Comparison of ENCODE assay signal across 13 mouse cellular contexts in genomic region chr11:116187226-116187930, GRCm38 (mm10). TPM values are rescaled to one million over a fixed set of nuclear protein-coding genes. Genes with fewer than 3 reads are reported as not detected.
DNase-seq lines count a peak whose midpoint lies in the region; ATAC-seq and TF ChIP-seq lines count a peak whose summit lies in the region.
"Had no signal": no experiment of that assay in that cellular context is flagged by ENCODE, and none has a peak within 500 bp of the region (broad histone marks: within the 10 kb centered on the region; RNA-seq: fewer than 3 reads in every experiment).

No protein-coding gene starts in this region.

- no peaks in the 10 kb centered on the region for H3K9me3 ChIP-seq in forebrain, embryonic 12.5 days
- H3K9me3 ChIP-seq in forebrain, postnatal 0 days (ENCODE audit: low read length), result no peaks in the 10 kb centered on the region
- H3K9me3 ChIP-seq in limb, embryonic 14.5 days (ENCODE audit: control insufficient read depth, low read length), result no peaks in the 10 kb centered on the region
- H3K9me3 ChIP-seq in limb, embryonic 10.5 days (replicated peaks), result no peaks in the 10 kb centered on the region
- no peaks in the 10 kb centered on the region for H3K9me3 ChIP-seq in embryonic facial prominence, embryonic 14.5 days (ENCODE audit: control insufficient read depth, low read length)
- H3K9me3 ChIP-seq in neural tube, embryonic 14.5 days (ENCODE audit: control insufficient read depth, low read length), result no peaks in the 10 kb centered on the region
- H3K9me3 ChIP-seq: heart, embryonic 15.5 days; megakaryocyte, embryonic 14.5 days had no signal

- no peaks in the 10 kb centered on the region for H3K27me3 ChIP-seq in forebrain, embryonic 12.5 days
- no peaks in the 10 kb centered on the region for H3K27me3 ChIP-seq in forebrain, postnatal 0 days (ENCODE audit: insufficient read depth, low read length)
- no peaks in the 10 kb centered on the region for H3K27me3 ChIP-seq in limb, embryonic 14.5 days (ENCODE audit: control insufficient read depth, insufficient read depth, low read length)
- no peaks in the 10 kb centered on the region for H3K27me3 ChIP-seq in limb, embryonic 10.5 days (ENCODE audit: low read depth, poor library complexity, severe bottlenecking)
- H3K27me3 ChIP-seq in embryonic facial prominence, embryonic 14.5 days (replicated peaks; ENCODE audit: control insufficient read depth, insufficient read depth, low read length), result no peaks in the 10 kb centered on the region
- H3K27me3 ChIP-seq in neural tube, embryonic 14.5 days (ENCODE audit: control insufficient read depth, insufficient read depth, low read length), result no peaks in the 10 kb centered on the region
- H3K27me3 ChIP-seq: heart, embryonic 15.5 days; megakaryocyte, embryonic 14.5 days had no signal

- TF ChIP-seq CTCF in forebrain, postnatal 0 days (IDR thresholded peaks at IDR 0.05; ENCODE audit: low read depth), result no peak

- no peak overlapping the region for H3K9ac ChIP-seq in forebrain, embryonic 12.5 days
- H3K9ac ChIP-seq in forebrain, postnatal 0 days, result no peak overlapping the region; the same call in 1 of the 2 replicates
- H3K9ac ChIP-seq in limb, embryonic 14.5 days (ENCODE audit: low read depth, low read length, severe bottlenecking), result no peak overlapping the region
- no peak overlapping the region for H3K9ac ChIP-seq in embryonic facial prominence, embryonic 14.5 days (ENCODE audit: low read depth, low read length)
- no peak overlapping the region for H3K9ac ChIP-seq in neural tube, embryonic 14.5 days (replicated peaks; ENCODE audit: low read depth, low read length)
- H3K9ac ChIP-seq: heart, embryonic 15.5 days had no signal

- 47% methylated on average over 11 of the region's 11 CpGs for WGBS in forebrain, embryonic 12.5 days
- WGBS in forebrain, postnatal 0 days, result 38% methylated on average over 11 of the region's 11 CpGs
- 74% methylated on average over 11 of the region's 11 CpGs for WGBS in limb, embryonic 14.5 days
- WGBS in limb, embryonic 10.5 days, result 73% methylated on average over 11 of the region's 11 CpGs
- whole genome bisulfite sequencing in embryonic facial prominence, embryonic 14.5 days, result 40% methylated on average over 11 of the region's 11 CpGs
- 47% methylated on average over 11 of the region's 11 CpGs for WGBS in neural tube, embryonic 14.5 days

- H3K4me2 ChIP-seq in forebrain, embryonic 12.5 days, result no peak overlapping the region
- no peak overlapping the region for H3K4me2 ChIP-seq in forebrain, postnatal 0 days (ENCODE audit: low read depth)
- H3K4me2 ChIP-seq in limb, embryonic 14.5 days (replicated peaks; ENCODE audit: low read depth, low read length, severe bottlenecking), result no peak overlapping the region
- H3K4me2 ChIP-seq in embryonic facial prominence, embryonic 14.5 days (ENCODE audit: low read depth, low read length), result no peak overlapping the region
- H3K4me2 ChIP-seq in neural tube, embryonic 14.5 days (ENCODE audit: low read depth, low read length), result no peak overlapping the region
- H3K4me2 ChIP-seq: heart, embryonic 15.5 days had no signal

- H3K36me3 ChIP-seq in forebrain, embryonic 12.5 days (replicated peaks), result peaks cover 44% of the 10 kb centered on the region
- peaks cover 39% of the 10 kb centered on the region for H3K36me3 ChIP-seq in forebrain, postnatal 0 days (ENCODE audit: insufficient read depth)
- peaks cover 70% of the 10 kb centered on the region for H3K36me3 ChIP-seq in limb, embryonic 14.5 days (ENCODE audit: control insufficient read depth, insufficient read depth, low read length)
- peaks cover 55% of the 10 kb centered on the region for H3K36me3 ChIP-seq in limb, embryonic 10.5 days
- peaks cover 68% of the 10 kb centered on the region for H3K36me3 ChIP-seq in embryonic facial prominence, embryonic 14.5 days (ENCODE audit: control insufficient read depth, insufficient read depth, low read length)
- peaks cover 32% of the 10 kb centered on the region for H3K36me3 ChIP-seq in neural tube, embryonic 14.5 days (ENCODE audit: control insufficient read depth, insufficient read depth, low read length)

- peak overlapping the region; percentile 38; the same call in 1 of the 2 replicates for H3K27ac ChIP-seq in forebrain, embryonic 12.5 days
- H3K27ac ChIP-seq in forebrain, postnatal 0 days (ENCODE audit: low read depth, low read length), result no peak overlapping the region
- H3K27ac ChIP-seq in limb, embryonic 14.5 days (replicated peaks; ENCODE audit: low read depth, low read length), result 0 out of 2 replicates have a peak overlapping the region, but pooled peaks have one; percentile 43
- H3K27ac ChIP-seq in limb, embryonic 10.5 days, result no peak overlapping the region
- H3K27ac ChIP-seq in embryonic facial prominence, embryonic 14.5 days (replicated peaks; ENCODE audit: low read depth, low read length), result peak overlapping the region; percentile 58
- H3K27ac ChIP-seq in neural tube, embryonic 14.5 days (ENCODE audit: low read depth, low read length), result 0 out of 2 replicates have a peak overlapping the region, but pooled peaks have one; percentile 5
- H3K27ac ChIP-seq: heart, embryonic 15.5 days had no signal

- no peak for DNase-seq in forebrain, postnatal 0 days
- DNase-seq in limb, embryonic 14.5 days (ENCODE audit: low spot score), result no peak
- DNase-seq in limb, embryonic 10.5 days (ENCODE audit: low spot score), result no peak
- DNase-seq in embryonic facial prominence, embryonic 14.5 days (ENCODE audit: low spot score), result no peak
- no peak for DNase-seq in heart, adult 9 months (ENCODE audit: low spot score in 2 of 2)
- no peak for DNase-seq in gastrocnemius, postnatal 4 days (ENCODE audit: low spot score in 2 of 2)
- DNase-seq: adrenal gland, adult 2 months; cerebellum, adult 11-12 months; right cerebral cortex, postnatal 14 days had no signal

- TF ChIP-seq POLR2A in limb, embryonic 14.5 days (IDR thresholded peaks at IDR 0.05; ENCODE audit: borderline replicate concordance, extremely low read depth, insufficient read depth, insufficient read length), result no peak

- ATAC-seq in forebrain, embryonic 12.5 days (ENCODE audit: low FRiP score), result no peak
- ATAC-seq in forebrain, postnatal 0 days, result no peak
- no peak for ATAC-seq in limb, embryonic 14.5 days (ENCODE audit: low FRiP score, low read depth)
- ATAC-seq in embryonic facial prominence, embryonic 14.5 days (ENCODE audit: low read depth), result no peak
- ATAC-seq in neural tube, embryonic 14.5 days (ENCODE audit: low read depth), result no peak

- peaks cover 8% of the 10 kb centered on the region for H3K4me1 ChIP-seq in forebrain, embryonic 12.5 days
- no peaks in the 10 kb centered on the region for H3K4me1 ChIP-seq in forebrain, postnatal 0 days (ENCODE audit: insufficient read depth)
- H3K4me1 ChIP-seq in limb, embryonic 14.5 days (ENCODE audit: control insufficient read depth, insufficient read depth, low read length), result no peaks in the 10 kb centered on the region
- H3K4me1 ChIP-seq in limb, embryonic 10.5 days, result no peaks in the 10 kb centered on the region
- 0 out of 2 replicates have a peak, but pooled peaks cover 2% of the 10 kb centered on the region for H3K4me1 ChIP-seq in embryonic facial prominence, embryonic 14.5 days (ENCODE audit: control insufficient read depth, insufficient read depth, low read length)
- H3K4me1 ChIP-seq in neural tube, embryonic 14.5 days (ENCODE audit: control insufficient read depth, insufficient read depth, low read length), result no peaks in the 10 kb centered on the region

- H3K4me3 ChIP-seq in forebrain, embryonic 12.5 days (replicated peaks), result no peak overlapping the region
- H3K4me3 ChIP-seq in forebrain, postnatal 0 days (ENCODE audit: low read depth, low read length), result no peak overlapping the region
- H3K4me3 ChIP-seq in limb, embryonic 14.5 days (replicated peaks; ENCODE audit: low read length), result no peak overlapping the region
- H3K4me3 ChIP-seq in limb, embryonic 10.5 days, result no peak overlapping the region
- no peak overlapping the region for H3K4me3 ChIP-seq in embryonic facial prominence, embryonic 14.5 days (ENCODE audit: low read depth, low read length)
- no peak overlapping the region for H3K4me3 ChIP-seq in neural tube, embryonic 14.5 days (ENCODE audit: low read depth, low read length)
- H3K4me3 ChIP-seq: heart, embryonic 15.5 days; megakaryocyte, embryonic 14.5 days had no signal

RNA-seq across cellular contexts. Expression of gene Ten1, which starts 11.3 kb away (rescaled TPM):
- 55.9 and 57.4 TPM in 2 replicates for polyA plus RNA-seq in forebrain, embryonic 12.5 days (2016; fragmentation: Nextera tagmentation; extraction: Ambion mirVana)
- total RNA-seq in forebrain, postnatal 0 days (2014; rRNA removed), result 62.8 and 65.6 TPM in 2 replicates
- 92.8 and 104 TPM in 2 replicates for polyA plus RNA-seq in forebrain, postnatal 0 days (2015; fragmentation: Nextera tagmentation; extraction: Ambion mirVana)
- 44.2 and 50.0 TPM in 2 replicates for polyA plus RNA-seq in limb, embryonic 14.5 days (2012; rRNA removed)
- 67.4 and 70.5 TPM in 2 replicates for polyA plus RNA-seq in limb, embryonic 14.5 days (2014; fragmentation: Nextera tagmentation; extraction: Ambion mirVana)
- polyA plus RNA-seq in limb, embryonic 10.5 days (2016; fragmentation: Nextera tagmentation; extraction: Ambion mirVana), result 61.5 and 65.4 TPM in 2 replicates
- polyA plus RNA-seq in embryonic facial prominence, embryonic 14.5 days (2014; fragmentation: Nextera tagmentation; extraction: Ambion mirVana), result 59.8 and 64.1 TPM in 2 replicates
- polyA plus RNA-seq in neural tube, embryonic 14.5 days (2014; fragmentation: Nextera tagmentation; extraction: Ambion mirVana), result 82.0 and 96.1 TPM in 2 replicates
- 10 to 100 TPM; 29.2 to 38.6 TPM for total RNA-seq in gastrocnemius, postnatal 4 days (2021)

RNA-seq across cellular contexts. Expression of gene Acox1, which starts 11.5 kb away (rescaled TPM):
- 36.0 and 36.8 TPM in 2 replicates for polyA plus RNA-seq in forebrain, embryonic 12.5 days (2016; fragmentation: Nextera tagmentation; extraction: Ambion mirVana)
- total RNA-seq in forebrain, postnatal 0 days (2014; rRNA removed), result 89.4 and 108 TPM in 2 replicates
- polyA plus RNA-seq in forebrain, postnatal 0 days (2015; fragmentation: Nextera tagmentation; extraction: Ambion mirVana), result 43.8 and 58.2 TPM in 2 replicates
- polyA plus RNA-seq in limb, embryonic 14.5 days (2012; rRNA removed), result 38.1 and 42.9 TPM in 2 replicates
- 26.3 and 30.1 TPM in 2 replicates for polyA plus RNA-seq in limb, embryonic 14.5 days (2014; fragmentation: Nextera tagmentation; extraction: Ambion mirVana)
- 13.0 and 16.7 TPM in 2 replicates for polyA plus RNA-seq in limb, embryonic 10.5 days (2016; fragmentation: Nextera tagmentation; extraction: Ambion mirVana)
- 29.8 and 30.8 TPM in 2 replicates for polyA plus RNA-seq in embryonic facial prominence, embryonic 14.5 days (2014; fragmentation: Nextera tagmentation; extraction: Ambion mirVana)
- polyA plus RNA-seq in neural tube, embryonic 14.5 days (2014; fragmentation: Nextera tagmentation; extraction: Ambion mirVana), result 65.6 and 78.5 TPM in 2 replicates
- total RNA-seq in gastrocnemius, postnatal 4 days (2021), result 10 to 100 TPM; 45.6 to 47.5 TPM

RNA-seq across cellular contexts. Expression of gene Fbf1, which starts 19.4 kb away (rescaled TPM):
- 80.8 and 85.2 TPM in 2 replicates for polyA plus RNA-seq in forebrain, embryonic 12.5 days (2016; fragmentation: Nextera tagmentation; extraction: Ambion mirVana)
- 97.9 and 108 TPM in 2 replicates for total RNA-seq in forebrain, postnatal 0 days (2014; rRNA removed)
- 23.2 and 38.2 TPM in 2 replicates for polyA plus RNA-seq in forebrain, postnatal 0 days (2015; fragmentation: Nextera tagmentation; extraction: Ambion mirVana)
- 77.7 and 82.6 TPM in 2 replicates for polyA plus RNA-seq in limb, embryonic 14.5 days (2012; rRNA removed)
- 26.4 and 34.8 TPM in 2 replicates for polyA plus RNA-seq in limb, embryonic 14.5 days (2014; fragmentation: Nextera tagmentation; extraction: Ambion mirVana)
- polyA plus RNA-seq in limb, embryonic 10.5 days (2016; fragmentation: Nextera tagmentation; extraction: Ambion mirVana), result 51.7 and 56.8 TPM in 2 replicates
- polyA plus RNA-seq in embryonic facial prominence, embryonic 14.5 days (2014; fragmentation: Nextera tagmentation; extraction: Ambion mirVana), result 27.7 and 28.5 TPM in 2 replicates
- 42.2 and 42.9 TPM in 2 replicates for polyA plus RNA-seq in neural tube, embryonic 14.5 days (2014; fragmentation: Nextera tagmentation; extraction: Ambion mirVana)
- total RNA-seq in gastrocnemius, postnatal 4 days (2021), result 10 to 100 TPM; 26.6 to 27.5 TPM

RNA-seq across cellular contexts. Expression of gene Mrpl38, which starts 48.7 kb away (rescaled TPM):
- polyA plus RNA-seq in forebrain, embryonic 12.5 days (2016; fragmentation: Nextera tagmentation; extraction: Ambion mirVana), result 89.6 and 90.5 TPM in 2 replicates
- 56.7 and 67.8 TPM in 2 replicates for total RNA-seq in forebrain, postnatal 0 days (2014; rRNA removed)
- polyA plus RNA-seq in forebrain, postnatal 0 days (2015; fragmentation: Nextera tagmentation; extraction: Ambion mirVana), result 60.7 and 63.6 TPM in 2 replicates
- polyA plus RNA-seq in limb, embryonic 14.5 days (2012; rRNA removed), result 52.6 and 56.4 TPM in 2 replicates
- polyA plus RNA-seq in limb, embryonic 14.5 days (2014; fragmentation: Nextera tagmentation; extraction: Ambion mirVana), result 85.8 and 86.5 TPM in 2 replicates
- 116 and 118 TPM in 2 replicates for polyA plus RNA-seq in limb, embryonic 10.5 days (2016; fragmentation: Nextera tagmentation; extraction: Ambion mirVana)
- 76.4 and 81.3 TPM in 2 replicates for polyA plus RNA-seq in embryonic facial prominence, embryonic 14.5 days (2014; fragmentation: Nextera tagmentation; extraction: Ambion mirVana)
- polyA plus RNA-seq in neural tube, embryonic 14.5 days (2014; fragmentation: Nextera tagmentation; extraction: Ambion mirVana), result 81.5 and 91.0 TPM in 2 replicates
- total RNA-seq in gastrocnemius, postnatal 4 days (2021), result 10 to 100 TPM; 47.0 to 50.6 TPM

RNA-seq across cellular contexts. Expression of gene Evpl, which starts 50.5 kb away (rescaled TPM):
- polyA plus RNA-seq in forebrain, embryonic 12.5 days (2016; fragmentation: Nextera tagmentation; extraction: Ambion mirVana), result 0.61 and 0.65 TPM in 2 replicates
- 1.5 and 2.3 TPM in 2 replicates for total RNA-seq in forebrain, postnatal 0 days (2014; rRNA removed)
- 0.49 and 1.1 TPM in 2 replicates for polyA plus RNA-seq in forebrain, postnatal 0 days (2015; fragmentation: Nextera tagmentation; extraction: Ambion mirVana)
- polyA plus RNA-seq in limb, embryonic 14.5 days (2012; rRNA removed), result 6.0 and 8.2 TPM in 2 replicates
- 17.0 and 21.8 TPM in 2 replicates for polyA plus RNA-seq in limb, embryonic 14.5 days (2014; fragmentation: Nextera tagmentation; extraction: Ambion mirVana)
- polyA plus RNA-seq in limb, embryonic 10.5 days (2016; fragmentation: Nextera tagmentation; extraction: Ambion mirVana), result 1.4 and 1.7 TPM in 2 replicates
- polyA plus RNA-seq in embryonic facial prominence, embryonic 14.5 days (2014; fragmentation: Nextera tagmentation; extraction: Ambion mirVana), result 9.5 and 10.1 TPM in 2 replicates
- polyA plus RNA-seq in neural tube, embryonic 14.5 days (2014; fragmentation: Nextera tagmentation; extraction: Ambion mirVana), result 0.53 and 0.62 TPM in 2 replicates
- total RNA-seq in gastrocnemius, postnatal 4 days (2021), result under 1 TPM; 0.41 to 0.47 TPM

Comparison
In these comparisons a context has a peak if more than half of its experiments do, and no peak if none do; other contexts are left out.
1. H3K27ac ChIP-seq: peak in forebrain, embryonic 12.5 days (single experiment), limb, embryonic 14.5 days (single experiment), embryonic facial prominence, embryonic 14.5 days (single experiment) and neural tube, embryonic 14.5 days (single experiment); none in forebrain, postnatal 0 days (single experiment) and limb, embryonic 10.5 days (single experiment).